10 mouse cellular contexts compared by ENCODE assay signal in the genomic region with DNA sequence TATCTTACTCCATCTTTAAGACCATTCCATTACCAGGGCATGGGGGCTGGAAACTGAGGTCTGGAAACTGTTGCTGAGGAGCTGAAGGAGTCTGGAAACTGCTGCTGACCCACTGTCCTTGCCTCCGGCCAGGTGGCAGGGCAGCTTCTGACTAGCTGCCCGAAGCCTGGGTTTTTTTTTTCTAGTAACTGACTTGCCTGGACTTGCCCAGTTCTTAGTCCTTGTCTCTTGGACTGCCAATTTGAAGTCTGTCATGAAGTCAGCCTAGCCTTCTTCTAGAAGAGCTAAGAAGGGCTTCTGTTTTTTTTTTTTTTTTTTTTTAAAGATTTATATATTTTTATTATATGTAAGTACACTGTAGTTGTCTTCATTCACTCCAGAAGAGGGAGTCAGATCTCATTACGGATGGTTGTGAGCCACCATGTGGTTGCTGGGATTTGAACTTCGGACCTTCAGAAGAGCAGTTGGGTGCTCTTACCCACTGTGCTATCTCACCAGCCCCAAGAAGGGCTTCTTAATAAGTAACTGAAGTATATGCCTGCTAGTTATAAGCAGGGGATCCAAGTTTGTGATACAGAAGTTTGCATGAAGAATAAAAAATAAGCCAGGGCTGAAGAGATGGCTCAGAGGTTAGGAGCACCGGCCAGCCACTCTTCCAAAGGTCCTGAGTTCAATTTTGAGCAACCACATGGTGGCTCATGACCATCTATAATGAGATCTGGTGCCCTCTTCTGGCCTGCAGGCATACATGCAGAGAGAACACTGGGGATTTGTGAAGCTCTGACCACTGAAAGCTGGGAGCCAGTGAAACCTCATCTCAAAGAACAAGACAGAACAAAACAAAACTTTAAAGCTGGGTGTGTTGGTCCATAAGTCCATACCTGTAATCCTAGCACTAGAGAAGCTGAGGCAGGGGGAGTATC. TPM values are rescaled to one million over a fixed set of nuclear protein-coding genes. Genes with fewer than 3 reads are reported as not detected.
DNase-seq lines count a peak whose midpoint lies in the region; ATAC-seq and TF ChIP-seq lines count a peak whose summit lies in the region.
"Had no signal": no experiment of that assay in that cellular context is flagged by ENCODE, and none has a peak within 500 bp of the region (broad histone marks: within the 10 kb centered on the region; RNA-seq: fewer than 3 reads in every experiment).

No protein-coding gene starts in this region.

- no peaks in the 10 kb centered on the region for H3K9me3 ChIP-seq in heart, embryonic 14.5 days (ENCODE audit: control insufficient read depth, low read length)
- H3K9me3 ChIP-seq in heart, embryonic 11.5 days (replicated peaks; ENCODE audit: control insufficient read depth, low read length): no peaks in the 10 kb centered on the region
- no peaks in the 10 kb centered on the region for H3K9me3 ChIP-seq in MEL (replicated peaks; ENCODE audit: insufficient read depth, low read length)
- no peaks in the 10 kb centered on the region for H3K9me3 ChIP-seq in embryonic facial prominence, embryonic 10.5 days
- H3K9me3 ChIP-seq in hindbrain, embryonic 16.5 days (ENCODE audit: control insufficient read depth, low read length): no peaks in the 10 kb centered on the region
- H3K9me3 ChIP-seq: embryonic facial prominence, embryonic 15.5 days; limb, embryonic 15.5 days had no signal

- intact Hi-C loops in gastrocnemius, postnatal 36 days (cut with DNase I): loop anchor here (1.0 kb wide), 1 partner anchor 32 kb away; no protein-coding TSS in a partner anchor

- TF ChIP-seq CTCF in MEL (IDR thresholded peaks at IDR 0.05 in 2 of 3, conservative IDR thresholded peaks at IDR 0.05 in 1 of 3; ENCODE audit: control insufficient read depth in 1 of 3, insufficient read depth in 1 of 3, low read depth in 2 of 3, low read length in 3 of 3, poor library complexity in 1 of 3, severe bottlenecking in 1 of 3): peak; percentile 36 to 68 (median 39); a peak in 5 of 6 replicates

- no peak overlapping the region for H3K27ac ChIP-seq in heart, embryonic 14.5 days (replicated peaks in 1 of 2; ENCODE audit: control insufficient read depth in 1 of 2, insufficient read depth in 1 of 2, low read depth in 2 of 2, low read length in 2 of 2)
- H3K27ac ChIP-seq in heart, embryonic 11.5 days (ENCODE audit: low read depth, low read length): no peak overlapping the region
- H3K27ac ChIP-seq in MEL (ENCODE audit: control insufficient read depth, low read depth, low read length): no peak overlapping the region
- no peak overlapping the region for H3K27ac ChIP-seq in embryonic facial prominence, embryonic 10.5 days (replicated peaks)
- H3K27ac ChIP-seq in hindbrain, embryonic 16.5 days (ENCODE audit: low read depth, low read length): no peak overlapping the region
- H3K27ac ChIP-seq: embryonic facial prominence, embryonic 15.5 days; limb, embryonic 15.5 days had no signal

- peaks cover 1% of the 10 kb centered on the region for H3K36me3 ChIP-seq in heart, embryonic 14.5 days (ENCODE audit: control insufficient read depth, insufficient read depth, low read length)
- H3K36me3 ChIP-seq in heart, embryonic 11.5 days (ENCODE audit: control insufficient read depth, insufficient read depth, low read length): no peaks in the 10 kb centered on the region; the same call in 1 of the 2 replicates
- peaks cover 0 to 35% of the 10 kb centered on the region in 2 experiments; a peak in 2 of 4 replicates for H3K36me3 ChIP-seq in MEL (ENCODE audit: control insufficient read depth in 1 of 2, insufficient read depth in 2 of 2, low read length in 2 of 2)
- peaks cover 4% of the 10 kb centered on the region for H3K36me3 ChIP-seq in embryonic facial prominence, embryonic 10.5 days (replicated peaks)
- H3K36me3 ChIP-seq in hindbrain, embryonic 16.5 days (ENCODE audit: control insufficient read depth, insufficient read depth, low read length): no peaks in the 10 kb centered on the region

- no peak overlapping the region for H3K4me2 ChIP-seq in heart, embryonic 14.5 days (ENCODE audit: low read length)
- no peak overlapping the region for H3K4me2 ChIP-seq in heart, embryonic 11.5 days
- no peak overlapping the region for H3K4me2 ChIP-seq in hindbrain, embryonic 16.5 days (ENCODE audit: low read length)
- H3K4me2 ChIP-seq: embryonic facial prominence, embryonic 15.5 days; limb, embryonic 15.5 days had no signal

- peaks cover 10 to 12% of the 10 kb centered on the region in 2 experiments for H3K4me1 ChIP-seq in heart, embryonic 14.5 days (ENCODE audit: control insufficient read depth in 2 of 2, insufficient read depth in 2 of 2, low read length in 2 of 2)
- peaks cover 14% of the 10 kb centered on the region for H3K4me1 ChIP-seq in heart, embryonic 11.5 days (ENCODE audit: control insufficient read depth, insufficient read depth, low read length)
- peaks cover 6 to 39% of the 10 kb centered on the region in 2 experiments for H3K4me1 ChIP-seq in MEL (ENCODE audit: control insufficient read depth in 1 of 2, insufficient read depth in 2 of 2, low read length in 2 of 2)
- H3K4me1 ChIP-seq in embryonic facial prominence, embryonic 10.5 days: peaks cover 26% of the 10 kb centered on the region
- peaks cover 11% of the 10 kb centered on the region for H3K4me1 ChIP-seq in hindbrain, embryonic 16.5 days (ENCODE audit: control insufficient read depth, insufficient read depth, low read depth, low read length)

- 0 out of 2 replicates have a peak overlapping the region, but pooled peaks have one; percentile 12 for H3K9ac ChIP-seq in heart, embryonic 14.5 days (ENCODE audit: low read length)
- no peak overlapping the region for H3K9ac ChIP-seq in heart, embryonic 11.5 days (ENCODE audit: low read depth, low read length)
- H3K9ac ChIP-seq in MEL (ENCODE audit: control insufficient read depth, low read depth, low read length, poor library complexity, severe bottlenecking): no peak overlapping the region
- H3K9ac ChIP-seq in hindbrain, embryonic 16.5 days (ENCODE audit: low read depth, low read length): no peak overlapping the region
- H3K9ac ChIP-seq: embryonic facial prominence, embryonic 15.5 days; limb, embryonic 15.5 days had no signal

- TF ChIP-seq POLR2A in MEL (IDR thresholded peaks at IDR 0.05; ENCODE audit: control insufficient read depth in 1 of 2, insufficient read depth in 1 of 2, low read depth in 1 of 2, low read length in 2 of 2, poor library complexity in 1 of 2): no peak

- TF ChIP-seq EP300 in MEL (IDR thresholded peaks at IDR 0.05; ENCODE audit: low read depth in 1 of 2, low read length in 2 of 2): no peak

- ATAC-seq in heart, embryonic 14.5 days (ENCODE audit: insufficient number of reproducible peaks, insufficient read depth, low FRiP score, low read depth): no peak
- no peak for ATAC-seq in heart, embryonic 11.5 days (replicated peaks; ENCODE audit: insufficient number of reproducible peaks, low FRiP score, low TSS enrichment)
- ATAC-seq in hindbrain, embryonic 16.5 days: no peak

- peak; percentile 53 for TF ChIP-seq RAD21 in MEL (IDR thresholded peaks at IDR 0.05; ENCODE audit: low read depth, low read length)

- H3K27me3 ChIP-seq in heart, embryonic 14.5 days (ENCODE audit: control insufficient read depth, insufficient read depth, low read length): no peaks in the 10 kb centered on the region
- no peaks in the 10 kb centered on the region for H3K27me3 ChIP-seq in heart, embryonic 11.5 days (ENCODE audit: control insufficient read depth, insufficient read depth, low read length)
- no peaks in the 10 kb centered on the region for H3K27me3 ChIP-seq in MEL (ENCODE audit: control insufficient read depth in 1 of 2, insufficient read depth in 2 of 2, low read length in 2 of 2)
- no peaks in the 10 kb centered on the region for H3K27me3 ChIP-seq in embryonic facial prominence, embryonic 10.5 days (replicated peaks; ENCODE audit: low read depth, poor library complexity, severe bottlenecking)
- H3K27me3 ChIP-seq in hindbrain, embryonic 16.5 days (replicated peaks; ENCODE audit: control insufficient read depth, insufficient read depth, low read length): no peaks in the 10 kb centered on the region
- H3K27me3 ChIP-seq: embryonic facial prominence, embryonic 15.5 days; limb, embryonic 15.5 days had no signal

- WGBS in heart, embryonic 14.5 days: 62% methylated on average over 5 of the region's 5 CpGs
- WGBS in heart, embryonic 11.5 days (ENCODE audit: insufficient replicate concordance): 65% methylated on average over 5 of the region's 5 CpGs
- WGBS in embryonic facial prominence, embryonic 10.5 days: 68% methylated on average over 5 of the region's 5 CpGs
- WGBS in hindbrain, embryonic 16.5 days: 68% methylated on average over 5 of the region's 5 CpGs

- H3K4me3 ChIP-seq in heart, embryonic 14.5 days (ENCODE audit: control insufficient read depth in 1 of 2, insufficient read depth in 1 of 2, low read depth in 1 of 2, low read length in 2 of 2): no peak overlapping the region
- H3K4me3 ChIP-seq in heart, embryonic 11.5 days (ENCODE audit: low read depth, low read length): no peak overlapping the region; the same call in 1 of the 2 replicates
- H3K4me3 ChIP-seq in MEL (ENCODE audit: control insufficient read depth in 1 of 2, insufficient read depth in 1 of 2, low read depth in 2 of 2, low read length in 2 of 2): no peak overlapping the region
- no peak overlapping the region for H3K4me3 ChIP-seq in embryonic facial prominence, embryonic 10.5 days
- H3K4me3 ChIP-seq in hindbrain, embryonic 16.5 days (ENCODE audit: low read length): no peak overlapping the region
- H3K4me3 ChIP-seq: embryonic facial prominence, embryonic 15.5 days; limb, embryonic 15.5 days had no signal

- peak; percentile 78 for DNase-seq in 416B (ENCODE audit: low read depth)
- DNase-seq in MEL (ENCODE audit: low read depth, low spot score): peak; percentile 56
- peak; percentile 35 for DNase-seq in embryonic facial prominence, embryonic 10.5 days (ENCODE audit: low spot score)
- peak; percentile 61 for DNase-seq in lung, postnatal 14 days
- DNase-seq in gastrocnemius, postnatal 36 days: no peak

- H3K79me2 ChIP-seq in MEL (ENCODE audit: control insufficient read depth, insufficient read depth, low read length, poor library complexity): peaks cover 13% of the 10 kb centered on the region

RNA-seq across cellular contexts. Expression of a gene that starts 3.6 kb away (rescaled TPM):
- polyA plus RNA-seq in heart, embryonic 14.5 days (2014; fragmentation: Nextera tagmentation; extraction: Ambion mirVana): 144 and 153 TPM in 2 replicates
- polyA plus RNA-seq in heart, embryonic 11.5 days (2014; fragmentation: Nextera tagmentation; extraction: Ambion mirVana): 166 and 189 TPM in 2 replicates
- 394 and 395 TPM in 2 replicates for total RNA-seq in MEL (2012; rRNA removed)
- polyA plus RNA-seq in MEL (2012; ENCODE audit: insufficient read depth in 1 of 2, insufficient read length in 2 of 2, low read depth in 1 of 2, low replicate concordance in 2 of 2, missing spikeins in 1 of 2): 100 to 1,000 TPM; 301 to 442 TPM
- polyA plus RNA-seq in embryonic facial prominence, embryonic 10.5 days (2016; fragmentation: Nextera tagmentation; extraction: Ambion mirVana): 280 and 287 TPM in 2 replicates
- polyA plus RNA-seq in hindbrain, embryonic 16.5 days (2015; fragmentation: Nextera tagmentation; extraction: Ambion mirVana): 174 and 177 TPM in 2 replicates
- 10 to 100 TPM; 46.6 to 52.6 TPM for total RNA-seq in gastrocnemius, postnatal 36 days (2021)

RNA-seq across cellular contexts. Expression of a gene that starts 8.7 kb away (rescaled TPM):
- 20.2 and 23.0 TPM in 2 replicates for polyA plus RNA-seq in heart, embryonic 14.5 days (2014; fragmentation: Nextera tagmentation; extraction: Ambion mirVana)
- 28.2 and 28.7 TPM in 2 replicates for polyA plus RNA-seq in heart, embryonic 11.5 days (2014; fragmentation: Nextera tagmentation; extraction: Ambion mirVana)
- total RNA-seq in MEL (2012; rRNA removed): 42.3 and 43.4 TPM in 2 replicates
- 10 to 100 TPM in 1 of 2 experiments, not detected in 1; 62.2 TPM for polyA plus RNA-seq in MEL (2012; ENCODE audit: insufficient read depth in 1 of 2, insufficient read length in 2 of 2, low read depth in 1 of 2, low replicate concordance in 2 of 2, missing spikeins in 1 of 2)
- polyA plus RNA-seq in embryonic facial prominence, embryonic 10.5 days (2016; fragmentation: Nextera tagmentation; extraction: Ambion mirVana): 57.7 and 61.8 TPM in 2 replicates
- polyA plus RNA-seq in hindbrain, embryonic 16.5 days (2015; fragmentation: Nextera tagmentation; extraction: Ambion mirVana): 50.0 and 54.0 TPM in 2 replicates
- 1 to 10 TPM; 2.7 to 4.3 TPM for total RNA-seq in gastrocnemius, postnatal 36 days (2021)

RNA-seq across cellular contexts. Expression of a gene that starts 29.7 kb away (rescaled TPM):
- not detected in 2 replicates for polyA plus RNA-seq in heart, embryonic 14.5 days (2014; fragmentation: Nextera tagmentation; extraction: Ambion mirVana)
- not detected in 2 replicates for polyA plus RNA-seq in heart, embryonic 11.5 days (2014; fragmentation: Nextera tagmentation; extraction: Ambion mirVana)
- 2.5 and 2.6 TPM in 2 replicates for total RNA-seq in MEL (2012; rRNA removed)
- 1 to 10 TPM in 1 of 2 experiments, not detected in 1; 4.5 TPM for polyA plus RNA-seq in MEL (2012; ENCODE audit: insufficient read depth in 1 of 2, insufficient read length in 2 of 2, low read depth in 1 of 2, low replicate concordance in 2 of 2, missing spikeins in 1 of 2)
- not detected in 2 replicates for polyA plus RNA-seq in embryonic facial prominence, embryonic 10.5 days (2016; fragmentation: Nextera tagmentation; extraction: Ambion mirVana)
- 0.14 TPM in 1 of 2 replicates, not detected in the other for polyA plus RNA-seq in hindbrain, embryonic 16.5 days (2015; fragmentation: Nextera tagmentation; extraction: Ambion mirVana)
- not detected for total RNA-seq in gastrocnemius, postnatal 36 days (2021)

RNA-seq across cellular contexts. Expression of a gene that starts 37.3 kb away (rescaled TPM):
- 18.9 and 20.2 TPM in 2 replicates for polyA plus RNA-seq in heart, embryonic 14.5 days (2014; fragmentation: Nextera tagmentation; extraction: Ambion mirVana)
- polyA plus RNA-seq in heart, embryonic 11.5 days (2014; fragmentation: Nextera tagmentation; extraction: Ambion mirVana): 11.9 and 13.6 TPM in 2 replicates
- 4.1 and 4.8 TPM in 2 replicates for total RNA-seq in MEL (2012; rRNA removed)
- 10 to 100 TPM in 1 of 2 experiments, not detected in 1; 13.5 TPM for polyA plus RNA-seq in MEL (2012; ENCODE audit: insufficient read depth in 1 of 2, insufficient read length in 2 of 2, low read depth in 1 of 2, low replicate concordance in 2 of 2, missing spikeins in 1 of 2)
- polyA plus RNA-seq in embryonic facial prominence, embryonic 10.5 days (2016; fragmentation: Nextera tagmentation; extraction: Ambion mirVana): 7.3 and 7.4 TPM in 2 replicates
- 11.6 and 13.9 TPM in 2 replicates for polyA plus RNA-seq in hindbrain, embryonic 16.5 days (2015; fragmentation: Nextera tagmentation; extraction: Ambion mirVana)
- 10 to 100 TPM; 11.8 to 13.5 TPM for total RNA-seq in gastrocnemius, postnatal 36 days (2021)

RNA-seq across cellular contexts. Expression of a gene that starts 43.1 kb away (rescaled TPM):
- 102 and 117 TPM in 2 replicates for polyA plus RNA-seq in heart, embryonic 14.5 days (2014; fragmentation: Nextera tagmentation; extraction: Ambion mirVana)
- polyA plus RNA-seq in heart, embryonic 11.5 days (2014; fragmentation: Nextera tagmentation; extraction: Ambion mirVana): 74.6 and 178 TPM in 2 replicates
- 28.2 and 33.5 TPM in 2 replicates for total RNA-seq in MEL (2012; rRNA removed)
- 100 to 1,000 TPM in 1 of 2 experiments, 10 to 100 TPM in 1; 46.8 to 213 TPM for polyA plus RNA-seq in MEL (2012; ENCODE audit: insufficient read depth in 1 of 2, insufficient read length in 2 of 2, low read depth in 1 of 2, low replicate concordance in 2 of 2, missing spikeins in 1 of 2)
- 371 and 392 TPM in 2 replicates for polyA plus RNA-seq in embryonic facial prominence, embryonic 10.5 days (2016; fragmentation: Nextera tagmentation; extraction: Ambion mirVana)
- polyA plus RNA-seq in hindbrain, embryonic 16.5 days (2015; fragmentation: Nextera tagmentation; extraction: Ambion mirVana): 200 and 206 TPM in 2 replicates
- total RNA-seq in gastrocnemius, postnatal 36 days (2021): 10 to 100 TPM; 71.1 to 87.4 TPM

Comparison
In these comparisons a context has a peak if more than half of its experiments do, and no peak if none do; other contexts are left out.
1. DNase-seq: peak in 416B (single experiment), MEL (single experiment), embryonic facial prominence, embryonic 10.5 days (single experiment) and lung, postnatal 14 days (single experiment); none in gastrocnemius, postnatal 36 days (0 of 2).